Mouse (Mus musculus) stomach, postnatal 0 days (tissue): Measurements from ENCODE around the gene Pms1.

ENCODE experiments used
- CTCF ChIP-seq: IDR thresholded peaks from 2 replicates; pipeline ENCODE4 v1.5.1; 2016; ENCODE audit warnings: antibody characterized with exemption, low read depth, mild to moderate bottlenecking, moderate library complexity
- EP300 ChIP-seq: optimal IDR thresholded peaks from 2 replicates; pipeline ENCODE3; 2016; ENCODE audit warnings: antibody characterized with exemption

DNA sequence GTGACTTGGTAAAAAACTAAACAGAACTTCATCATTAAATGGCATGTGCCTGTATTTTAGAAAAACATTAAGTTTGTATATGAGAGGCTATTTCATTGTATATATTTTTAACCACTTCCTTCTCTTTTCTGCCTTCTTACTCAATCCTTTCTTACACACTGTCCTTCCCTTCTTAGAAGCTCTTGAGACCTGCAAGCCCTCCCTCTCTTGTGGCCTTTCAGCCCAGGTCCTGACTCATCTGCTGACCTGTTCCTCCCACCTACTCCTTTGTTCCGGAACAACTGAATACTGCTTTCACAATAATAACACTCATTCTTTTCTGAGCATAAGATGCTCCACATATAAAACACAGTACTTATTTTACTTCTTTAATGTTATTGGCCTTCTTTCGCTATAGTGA lies 44.3 kb upstream of the Pms1 start:
- TF ChIP-seq EP300 (no peak), CTCF (no peak)
